Mouse (Mus musculus): Measurements from ENCODE around the gene Cnpy3. TPM values are rescaled to one million over a fixed set of nuclear protein-coding genes. Genes with fewer than 3 reads are reported as not detected.
"Not testable (repeated sequence)": the region's sequence is repeated elsewhere in the genome, so short reads cannot be mapped to it uniquely, and the experiment has no call there.

Gene Cnpy3
- total RNA-seq (2014; fragmentation: Nextera tagmentation), result 68.6 and 80.8 TPM in 2 replicates
- total RNA-seq (2017), result 100 and 121 TPM in 2 replicates

GRCm38 (mm10) chr17:46751794-46752556, at the start of gene Cnpy3:
Gene Cnpy3, minus strand, starts transcription at chr17:46752214.
- ATAC-seq (replicated peaks; ENCODE audit: poor library complexity, severe bottlenecking), result peak; percentile 87

GRCm38 (mm10) chr17:46801761-46802160, 49.7 kb upstream of the Cnpy3 start:
- ATAC-seq (replicated peaks; ENCODE audit: poor library complexity, severe bottlenecking), result no peak

DNA sequence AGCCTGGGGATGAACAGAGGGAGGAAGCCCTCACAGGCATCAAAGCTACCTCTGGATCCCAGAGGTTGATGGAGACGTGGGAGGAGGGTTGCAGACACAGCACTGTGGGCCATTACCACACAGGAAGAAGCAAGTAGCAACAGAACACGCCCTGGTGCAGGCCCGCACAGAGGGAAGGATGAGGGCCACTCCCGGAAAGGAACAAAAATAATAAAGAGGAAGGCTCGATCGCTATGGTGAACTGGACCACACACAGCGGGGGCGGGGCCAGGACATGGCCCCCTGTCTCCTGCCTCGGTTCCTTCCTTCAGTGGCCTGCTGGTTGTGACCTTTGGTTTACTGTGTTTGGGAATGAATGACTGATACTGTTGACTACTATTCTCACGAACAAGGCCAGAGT, 47.7 kb upstream of the Cnpy3 start:
- peak; percentile 75 for ATAC-seq (replicated peaks; ENCODE audit: poor library complexity, severe bottlenecking)

- no peak for ATAC-seq (replicated peaks; ENCODE audit: poor library complexity, severe bottlenecking)
Observed at GRCm38 (mm10) chr17:46797386-46797785, 45.4 kb upstream of the Cnpy3 start.

GRCm38 (mm10) chr17:46796743-46797142, 44.7 kb upstream of the Cnpy3 start:
- no peak for ATAC-seq (replicated peaks; ENCODE audit: poor library complexity, severe bottlenecking)

DNA sequence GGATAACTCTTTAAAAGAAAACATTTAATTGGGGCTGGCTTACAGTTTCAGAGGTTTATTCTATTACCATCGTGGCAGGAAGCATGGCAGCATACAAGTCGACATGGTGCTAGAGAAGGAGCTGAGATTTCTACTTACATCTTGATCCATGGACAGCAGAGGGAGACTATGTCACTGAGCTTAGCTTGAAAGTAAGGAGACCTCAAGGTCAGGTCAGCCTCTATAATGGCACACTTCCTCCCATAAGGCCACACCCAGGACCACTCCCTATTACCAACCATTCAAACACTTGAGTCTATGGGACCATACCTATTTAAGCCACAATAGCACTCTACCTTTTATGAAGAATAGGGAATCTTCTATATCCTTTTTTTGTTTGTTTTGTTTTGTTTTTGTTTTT, 40.9 kb upstream of the Cnpy3 start:
- no peak for ATAC-seq (replicated peaks; ENCODE audit: poor library complexity, severe bottlenecking)

DNA sequence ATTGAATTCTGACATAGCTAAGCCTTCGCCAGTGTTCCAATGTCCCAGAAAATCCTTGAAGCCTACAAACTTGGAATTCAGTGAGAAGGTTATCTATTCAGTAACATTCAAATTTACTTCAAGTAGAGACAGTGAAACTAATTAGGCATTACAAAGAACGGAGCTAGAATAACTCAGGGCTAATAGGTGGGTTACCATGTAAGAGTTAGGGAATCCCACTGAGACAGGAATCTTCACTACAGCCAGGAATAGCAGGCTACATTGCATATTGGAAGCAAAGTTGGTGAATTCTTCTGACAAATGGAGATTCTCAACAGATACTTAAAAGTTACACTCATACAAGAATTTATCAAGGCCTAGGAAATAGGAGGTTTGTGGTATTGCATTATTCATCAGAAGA, 36.0 kb upstream of the Cnpy3 start:
- not testable (repeated sequence) for ATAC-seq (replicated peaks; ENCODE audit: poor library complexity, severe bottlenecking)

DNA sequence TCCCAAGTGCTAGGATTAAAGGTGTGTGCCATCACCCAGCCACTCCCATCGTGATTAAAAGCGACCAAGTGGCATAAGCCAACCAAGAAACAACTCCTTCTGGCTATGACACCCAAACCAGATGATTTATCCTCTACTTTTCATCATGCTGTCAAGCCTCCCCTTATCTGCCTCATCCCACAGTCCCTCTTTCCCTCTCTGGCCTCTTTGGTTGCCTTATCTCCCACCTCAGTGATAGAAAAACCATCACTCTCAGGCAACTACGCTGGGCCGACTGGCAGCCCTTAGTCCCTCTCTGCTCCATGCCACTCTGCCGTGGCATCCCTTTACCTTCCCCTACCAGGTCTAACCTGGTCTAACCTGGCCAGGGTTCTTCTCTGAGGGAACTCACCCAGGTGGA, 34.9 kb upstream of the Cnpy3 start:
- ATAC-seq (replicated peaks; ENCODE audit: poor library complexity, severe bottlenecking), result no peak

DNA sequence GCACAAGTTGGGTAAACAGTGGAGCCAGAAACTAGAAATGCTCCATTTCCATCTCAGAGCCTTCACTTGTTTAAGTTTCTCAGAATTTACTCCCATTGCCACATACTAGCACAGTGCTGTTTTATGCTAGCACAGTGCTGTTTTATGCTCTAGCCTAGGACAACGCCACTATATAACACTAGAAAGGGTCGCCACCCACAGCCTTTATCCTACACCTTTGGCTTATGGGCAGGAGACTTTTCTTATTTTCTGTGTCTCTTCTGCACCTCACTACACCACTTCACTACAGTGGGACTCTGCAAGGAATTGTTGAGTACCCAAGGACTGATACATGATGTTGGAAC, 31.2 kb upstream of the Cnpy3 start:
- ATAC-seq (replicated peaks; ENCODE audit: poor library complexity, severe bottlenecking), result no peak

DNA sequence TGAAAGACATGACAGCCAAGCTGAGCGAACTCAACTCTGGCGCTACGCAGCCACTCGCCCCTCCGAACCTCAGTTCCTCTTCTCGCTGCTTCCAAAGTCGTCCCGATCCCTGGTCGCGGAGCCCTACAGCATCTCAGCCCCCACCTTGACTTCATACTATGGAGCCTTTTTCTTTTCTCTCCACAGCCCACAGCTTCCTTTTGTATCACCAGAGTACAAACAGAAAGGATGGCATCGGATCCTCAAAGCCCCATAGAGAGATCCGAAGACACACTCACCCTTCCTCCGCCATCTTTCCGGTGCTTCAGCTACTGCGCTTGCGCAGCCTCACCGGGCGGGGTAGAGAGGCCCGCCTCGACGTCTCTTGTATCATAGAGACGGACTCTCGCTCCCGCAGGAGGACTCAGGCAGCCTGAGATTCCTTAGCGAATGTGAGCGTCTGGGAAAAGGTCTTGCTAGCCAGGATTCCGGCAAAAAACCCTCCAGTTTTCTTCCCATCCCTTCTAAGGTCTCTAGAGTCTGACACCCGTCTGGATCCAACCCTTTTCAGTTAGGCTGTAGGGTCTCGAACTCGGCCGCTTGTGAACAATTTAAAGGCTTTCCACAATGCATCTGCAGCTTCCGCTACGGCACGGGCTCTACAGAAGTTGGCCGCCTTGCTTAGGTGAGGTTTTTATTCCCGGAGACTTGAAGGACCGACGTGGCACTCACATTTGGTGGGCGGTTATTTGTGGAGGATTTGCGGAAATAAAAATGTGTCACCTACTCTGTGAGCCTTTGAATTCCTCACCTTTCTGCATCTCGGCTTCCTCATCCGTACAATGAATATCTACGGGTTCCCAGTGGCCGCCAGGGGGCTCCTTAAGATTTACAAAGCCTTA, 30.6 kb upstream of the Cnpy3 start, which contains the start of gene Rpl7l1:
TSS of gene Rpl7l1 (minus strand) at position 332 of the 881 bp plus-strand sequence.
- ATAC-seq (replicated peaks; ENCODE audit: poor library complexity, severe bottlenecking), result peak; percentile 92

DNA sequence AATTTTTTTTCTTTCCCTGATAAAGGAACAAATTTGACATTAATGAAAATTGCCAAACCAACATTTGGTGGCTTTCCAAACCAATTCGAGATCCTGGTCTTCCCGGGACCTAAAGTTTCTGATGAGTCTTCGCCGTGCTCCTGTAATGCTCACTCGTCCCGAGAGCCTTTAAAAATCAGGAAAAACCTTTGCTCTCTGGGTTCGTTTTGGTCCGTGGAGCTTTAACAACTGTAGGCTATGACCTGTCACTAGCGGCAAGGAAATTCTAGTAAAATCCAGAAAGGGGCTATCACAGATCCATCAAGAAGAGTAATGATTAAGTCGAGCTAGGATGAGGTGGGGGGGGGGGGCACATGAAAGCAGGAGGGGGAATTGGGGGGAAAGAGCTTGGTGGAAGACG, 29.9 kb upstream of the Cnpy3 start:
- ATAC-seq (replicated peaks; ENCODE audit: poor library complexity, severe bottlenecking), result no peak

DNA sequence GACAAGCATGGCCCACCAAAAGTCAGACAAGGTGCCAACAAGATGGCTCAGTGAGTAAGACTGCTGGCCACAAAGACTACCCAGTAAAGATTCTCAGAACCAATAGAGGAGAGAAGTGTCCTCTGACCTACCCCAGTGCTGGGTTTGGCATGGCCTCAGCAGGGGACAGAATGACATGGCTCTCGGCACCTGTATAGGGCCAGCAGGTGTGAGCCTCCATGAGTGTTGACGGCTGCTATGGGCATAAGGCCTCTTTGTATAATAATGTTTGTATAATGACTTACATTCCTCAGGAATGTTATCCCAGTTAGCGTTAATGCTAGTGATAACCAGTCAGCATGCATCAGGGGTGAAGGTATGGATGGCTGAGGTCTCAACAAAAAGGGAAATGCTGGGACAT, 24.1 kb upstream of the Cnpy3 start:
- ATAC-seq (replicated peaks; ENCODE audit: poor library complexity, severe bottlenecking), result no peak

- ATAC-seq (replicated peaks; ENCODE audit: poor library complexity, severe bottlenecking), result no peak
Observed at GRCm38 (mm10) chr17:46775070-46775469, 23.1 kb upstream of the Cnpy3 start.

DNA sequence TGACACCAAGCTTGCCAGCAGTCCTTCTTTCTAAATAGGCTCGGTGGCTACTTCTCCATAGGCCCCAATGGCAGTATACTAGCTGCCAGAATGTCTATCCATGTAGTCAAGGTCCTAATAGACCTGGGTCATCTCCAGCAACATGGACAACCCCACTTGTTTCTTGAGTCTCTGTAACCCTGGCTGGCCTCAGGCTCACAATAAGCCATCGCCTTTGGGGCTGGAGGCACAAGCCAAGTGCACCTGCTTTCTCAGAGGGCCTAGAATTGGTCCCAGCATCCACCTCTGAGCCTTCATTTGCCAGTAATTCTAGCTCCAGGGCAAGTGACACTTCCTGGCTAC, 22.1 kb upstream of the Cnpy3 start:
- no peak for ATAC-seq (replicated peaks; ENCODE audit: poor library complexity, severe bottlenecking)

GRCm38 (mm10) chr17:46773278-46774130, 21.5 kb upstream of the Cnpy3 start:
- ATAC-seq (replicated peaks; ENCODE audit: poor library complexity, severe bottlenecking), result peak; percentile 24; the same call in 1 of the 2 replicates

- ATAC-seq (replicated peaks; ENCODE audit: poor library complexity, severe bottlenecking), result peak; percentile 70
Observed at GRCm38 (mm10) chr17:46772404-46773277, 20.6 kb upstream of the Cnpy3 start, which contains the start of gene 2310039H08Rik. Gene 2310039H08Rik, plus strand, starts transcription at chr17:46772635.

DNA sequence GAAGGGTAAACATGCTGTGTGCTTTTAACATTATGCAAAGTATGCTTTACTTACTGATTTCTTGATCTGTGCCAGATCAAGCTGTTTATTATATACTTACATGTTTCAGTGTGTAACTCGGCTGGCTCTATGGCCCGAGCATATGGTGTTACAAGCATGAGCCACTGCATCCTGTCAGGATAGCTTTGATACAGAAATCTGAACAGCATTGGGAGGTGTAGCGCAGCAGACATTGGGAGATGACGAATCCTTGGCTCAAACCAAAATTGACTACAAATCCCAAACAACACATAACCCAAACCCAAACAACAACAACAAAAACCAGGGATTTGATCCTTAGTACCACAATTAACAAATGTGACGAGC, 20.0 kb upstream of the Cnpy3 start:
- ATAC-seq (replicated peaks; ENCODE audit: poor library complexity, severe bottlenecking), result no peak

DNA sequence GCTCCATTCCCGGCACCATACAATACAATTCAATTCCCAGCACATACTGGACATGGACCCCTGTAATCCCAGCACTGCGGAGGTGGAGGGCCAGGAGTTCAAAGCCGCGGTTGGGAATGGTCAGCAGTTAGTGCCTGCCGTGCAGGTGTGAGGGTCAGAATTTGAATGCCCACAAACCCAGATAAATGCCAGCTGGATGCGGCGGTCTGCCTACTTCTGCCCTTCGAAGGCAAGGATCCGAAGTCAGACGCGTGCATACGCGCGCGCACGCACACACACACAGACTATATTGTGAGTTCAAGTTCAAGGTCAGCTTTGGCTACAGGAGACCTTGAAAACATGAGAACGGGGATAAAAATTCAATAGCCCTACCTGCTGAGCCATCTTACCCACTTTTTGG, 19.6 kb upstream of the Cnpy3 start:
- ATAC-seq (replicated peaks; ENCODE audit: poor library complexity, severe bottlenecking), result no peak

DNA sequence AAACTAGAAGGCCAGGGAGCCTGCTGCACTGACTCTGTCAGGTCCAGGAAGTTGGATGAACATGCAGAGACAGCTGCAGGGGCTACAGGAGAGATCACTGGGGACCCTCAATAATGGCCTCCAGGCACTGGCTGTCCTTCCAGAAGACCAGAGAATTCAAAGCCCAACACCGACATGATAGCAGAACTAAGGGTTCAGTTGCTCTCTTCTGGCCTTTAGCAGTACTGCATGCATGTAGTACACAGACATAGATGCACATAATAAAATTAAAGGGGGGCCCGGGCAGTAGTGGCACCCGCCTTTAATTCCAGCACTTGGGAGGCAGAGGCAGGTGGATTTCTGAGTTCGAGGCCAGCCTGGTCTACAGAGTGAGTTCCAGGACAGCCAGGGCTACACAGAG, 19.0 kb upstream of the Cnpy3 start:
- no peak; the same call in 1 of the 2 replicates for ATAC-seq (replicated peaks; ENCODE audit: poor library complexity, severe bottlenecking)

DNA sequence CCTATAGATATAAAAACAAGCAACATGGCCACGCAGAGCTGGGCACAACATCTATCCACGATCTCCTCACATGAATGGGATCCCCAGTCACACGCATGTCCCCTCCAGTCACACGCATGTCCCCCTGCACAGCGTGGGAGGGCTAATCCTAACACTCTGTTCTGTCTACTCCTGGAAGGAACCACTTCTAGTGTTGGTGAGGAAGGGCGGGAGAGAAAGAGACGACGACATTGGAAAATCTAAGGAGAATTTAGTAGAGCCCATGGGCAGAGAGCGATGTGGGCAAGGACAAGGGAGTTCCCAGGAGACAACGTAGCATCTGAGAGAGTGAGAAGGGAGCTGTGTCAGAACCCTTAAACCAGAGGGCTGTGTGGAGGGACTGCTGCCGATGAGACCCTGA, 18.5 kb upstream of the Cnpy3 start:
- no peak for ATAC-seq (replicated peaks; ENCODE audit: poor library complexity, severe bottlenecking)

Data from granulocyte monocyte progenitor cell, adult 5-6 weeks (primary cell).